Mouse (Mus musculus): ENCODE results near the gene Mrpl55. TPM values are rescaled to one million over a fixed set of nuclear protein-coding genes. Genes with fewer than 3 reads are reported as not detected.

The Mrpl55 gene
- 10 to 100 TPM; 86.9 to 88.0 TPM for total RNA-seq (2021)

DNA sequence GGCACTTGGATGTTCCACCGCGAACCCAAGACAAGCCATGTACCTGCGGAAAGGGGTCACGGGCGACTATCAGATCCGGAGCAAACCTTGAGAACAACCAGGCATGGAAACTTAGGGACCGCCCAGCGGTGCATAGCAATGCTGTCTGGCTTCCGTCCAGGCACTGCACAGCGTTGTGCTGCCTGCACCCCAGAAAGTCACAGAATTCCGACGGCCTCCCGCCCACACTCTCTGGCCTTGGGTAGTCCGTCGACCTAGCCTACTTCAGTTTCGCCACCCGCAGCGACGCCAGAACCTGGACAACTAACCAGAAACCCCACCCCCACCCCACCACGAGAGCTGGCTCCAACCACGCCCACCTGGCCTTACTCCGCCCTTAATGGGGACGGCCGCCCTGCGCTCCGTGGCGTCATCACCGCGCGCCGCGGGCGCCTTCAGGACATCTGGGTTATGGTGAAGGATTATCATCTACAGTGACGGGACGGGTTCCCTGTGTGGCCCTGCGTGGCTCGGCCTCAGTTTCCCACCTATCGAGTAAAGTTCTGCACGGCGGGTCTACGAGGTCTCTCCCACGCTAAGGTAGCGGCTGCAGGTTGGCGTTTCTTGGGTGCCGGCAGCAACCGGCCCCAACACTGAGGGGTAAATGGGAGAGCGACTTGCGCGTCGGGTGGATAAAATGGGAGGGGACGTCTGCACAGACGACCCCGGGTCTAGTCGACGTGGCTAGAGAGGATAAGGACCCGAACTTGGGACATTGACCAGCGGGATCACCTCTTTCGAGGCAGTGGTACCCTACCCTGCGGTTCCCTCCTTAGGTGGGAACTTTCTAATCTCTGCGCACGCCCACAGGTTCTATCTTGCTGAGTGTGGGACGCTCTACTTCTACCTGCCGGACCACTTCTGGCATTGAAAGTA lies at the start of gene Mrpl55:
Gene Mrpl55 (plus strand): TSS at position 406 of the 915 bp plus-strand sequence.
- peak; percentile 95 to 97 for DNase-seq
- intact Hi-C loops (cut with DNase I): loop anchor here (5.0 kb wide), 1 partner anchor 40 kb away; the partner anchor contains the start of gene Iba57

DNA sequence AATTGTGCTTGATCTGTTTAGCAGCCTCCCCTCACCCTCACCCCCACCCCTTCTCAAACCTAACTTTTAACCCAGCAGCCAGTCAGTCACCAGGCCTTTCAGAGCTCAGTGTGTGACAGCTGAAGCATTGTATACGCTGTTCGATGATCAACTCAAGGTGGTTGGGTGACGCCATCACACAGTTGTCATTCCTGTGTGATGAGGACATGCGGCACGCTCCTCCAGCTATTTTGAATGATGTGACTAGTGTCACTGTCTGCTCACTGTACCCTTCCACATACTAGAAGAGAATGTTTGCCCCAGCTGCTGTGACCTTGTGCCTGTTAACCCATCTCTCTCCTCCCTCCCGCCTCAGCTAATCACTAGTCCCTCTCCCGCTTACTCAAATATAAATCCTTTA lies 48.1 kb upstream of the Mrpl55 start:
- DNase-seq: peak in 1 of 2 experiments; percentile 40
- intact Hi-C loops (cut with DNase I): no loop called here

DNA sequence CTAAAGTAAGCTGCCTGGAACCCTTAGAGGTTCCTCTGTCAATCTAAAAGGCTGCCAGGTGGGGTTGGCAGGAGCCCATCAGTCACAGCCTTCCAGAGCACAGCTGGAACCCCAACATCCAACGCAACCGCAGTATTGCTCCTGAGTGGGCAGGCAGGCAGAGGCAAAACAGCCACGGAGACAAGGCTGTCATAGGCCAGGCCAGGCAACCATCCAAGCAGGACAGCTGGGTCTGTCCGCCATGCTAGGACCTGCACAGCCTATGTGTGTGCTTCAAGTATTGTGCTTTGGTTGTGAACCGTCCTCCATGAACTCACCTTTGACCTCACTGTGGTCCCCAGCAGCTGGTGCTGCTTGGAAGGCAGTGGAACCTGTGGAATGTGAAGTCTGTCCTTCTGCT lies 46.4 kb upstream of the Mrpl55 start:
- intact Hi-C loops (cut with DNase I): no loop called here

DNA sequence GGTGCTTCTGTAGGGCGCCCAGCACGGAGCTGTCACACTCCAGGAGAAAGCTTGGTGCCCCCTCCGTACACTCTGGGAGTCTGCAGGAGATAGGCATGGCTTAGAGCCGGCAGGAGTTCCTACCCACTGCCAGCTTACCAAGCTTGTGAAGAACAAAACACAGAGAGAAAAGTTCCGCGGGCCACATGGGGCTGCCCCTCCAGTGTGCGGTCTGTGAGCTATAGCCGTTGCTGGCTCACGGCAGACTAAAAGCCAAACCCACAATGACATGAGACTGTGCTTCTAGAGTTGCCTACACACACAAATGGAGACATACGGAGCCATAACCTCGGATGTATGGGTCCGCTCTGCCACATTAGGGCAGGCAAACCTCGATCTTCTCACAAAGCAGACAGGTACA lies 43.2 kb upstream of the Mrpl55 start:
- intact Hi-C loops (cut with DNase I): no loop called here
- DNase-seq: no peak

More for the DNA sequence above, 46.4 kb upstream of the Mrpl55 start:
- DNase-seq: no peak

DNA sequence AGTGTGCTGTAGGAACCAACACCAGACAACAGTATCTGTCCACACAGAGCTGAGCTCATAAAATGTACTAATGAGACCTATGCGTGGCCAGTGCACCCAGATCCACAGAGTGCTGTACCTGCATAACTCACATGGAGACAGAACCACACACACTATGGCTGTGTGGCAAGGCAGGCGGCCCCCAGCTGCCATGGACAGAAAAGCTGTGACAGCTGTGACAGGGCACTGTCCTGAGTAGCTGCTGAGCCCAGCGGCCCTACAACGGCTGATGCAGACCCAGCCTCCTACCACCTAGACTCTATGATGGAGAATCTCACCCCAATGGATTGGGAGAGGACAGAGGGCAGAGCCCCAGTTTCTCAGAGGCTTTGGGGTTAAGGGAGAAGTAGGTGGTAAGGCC lies 42.7 kb upstream of the Mrpl55 start:
- DNase-seq: no peak
- intact Hi-C loops (cut with DNase I): no loop called here

DNA sequence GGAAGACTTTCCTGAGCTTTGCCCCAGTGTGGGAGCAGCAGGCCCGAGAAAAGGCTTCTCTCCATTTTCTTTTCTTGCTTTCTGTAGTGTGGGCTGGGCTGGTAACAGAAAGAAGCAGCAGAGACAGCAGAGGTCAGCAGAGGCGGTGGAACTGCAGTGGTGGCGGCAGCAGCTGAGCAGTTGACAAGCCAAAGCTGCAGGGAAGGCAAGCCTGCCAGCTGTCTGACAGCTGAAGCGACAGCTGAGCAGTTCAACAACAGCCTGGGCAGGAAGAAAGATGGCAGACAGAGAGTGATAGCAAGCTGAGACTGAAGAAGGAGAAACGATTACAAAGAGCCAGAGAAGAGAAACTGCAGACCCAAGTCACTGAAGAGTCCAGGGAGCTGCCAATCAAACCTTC lies 40.9 kb upstream of the Mrpl55 start:
- peak; percentile 76 to 81 for DNase-seq
- intact Hi-C loops (cut with DNase I): loop anchor here (1.0 to 10.0 kb wide), 3 partner anchors 22 to 793 kb away; partner anchors contain the start of genes Gjc2 and Mrpl55

DNA sequence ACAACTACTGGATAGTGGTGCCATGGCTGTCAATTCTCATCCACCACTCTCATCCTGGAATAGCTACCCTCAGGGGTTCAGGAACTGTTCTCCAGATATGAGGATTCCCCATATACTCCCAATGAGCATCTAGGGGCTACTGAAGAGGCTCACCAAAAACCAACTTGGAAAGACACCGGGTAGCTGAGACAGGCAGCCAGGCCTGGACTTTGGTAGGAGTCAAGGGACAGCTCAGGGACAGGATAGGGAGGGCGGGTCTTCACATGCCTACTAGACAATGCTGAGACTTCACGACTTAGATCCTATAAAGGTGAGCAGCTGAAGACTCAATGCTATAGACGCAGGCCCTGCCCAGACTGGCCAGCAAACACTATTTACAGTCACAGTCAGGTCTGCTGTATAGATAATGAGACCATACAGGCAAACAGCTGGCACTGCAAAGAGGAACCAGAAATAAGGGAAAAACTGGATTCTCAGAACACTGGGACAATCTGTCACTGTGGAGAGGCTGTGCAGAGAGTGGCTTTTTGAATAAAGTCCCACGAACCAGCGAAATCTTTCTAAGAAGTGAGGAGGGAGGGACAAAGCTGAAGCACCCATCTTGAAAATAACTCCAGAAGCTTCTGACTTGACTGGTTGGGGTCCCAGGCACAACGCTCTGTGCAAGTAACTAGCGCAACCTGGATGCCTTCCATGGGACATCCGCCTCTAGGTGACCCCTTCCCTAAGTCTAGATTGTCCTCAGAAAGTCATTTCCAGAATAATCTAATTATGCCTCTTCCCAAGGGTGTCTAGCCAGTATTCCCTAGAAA lies 39.6 kb upstream of the Mrpl55 start:
- no peak for DNase-seq
- intact Hi-C loops (cut with DNase I): loop anchor here (5.0 to 10.0 kb wide), 2 partner anchors 40 to 792 kb away; partner anchors contain the start of gene Mrpl55

DNA sequence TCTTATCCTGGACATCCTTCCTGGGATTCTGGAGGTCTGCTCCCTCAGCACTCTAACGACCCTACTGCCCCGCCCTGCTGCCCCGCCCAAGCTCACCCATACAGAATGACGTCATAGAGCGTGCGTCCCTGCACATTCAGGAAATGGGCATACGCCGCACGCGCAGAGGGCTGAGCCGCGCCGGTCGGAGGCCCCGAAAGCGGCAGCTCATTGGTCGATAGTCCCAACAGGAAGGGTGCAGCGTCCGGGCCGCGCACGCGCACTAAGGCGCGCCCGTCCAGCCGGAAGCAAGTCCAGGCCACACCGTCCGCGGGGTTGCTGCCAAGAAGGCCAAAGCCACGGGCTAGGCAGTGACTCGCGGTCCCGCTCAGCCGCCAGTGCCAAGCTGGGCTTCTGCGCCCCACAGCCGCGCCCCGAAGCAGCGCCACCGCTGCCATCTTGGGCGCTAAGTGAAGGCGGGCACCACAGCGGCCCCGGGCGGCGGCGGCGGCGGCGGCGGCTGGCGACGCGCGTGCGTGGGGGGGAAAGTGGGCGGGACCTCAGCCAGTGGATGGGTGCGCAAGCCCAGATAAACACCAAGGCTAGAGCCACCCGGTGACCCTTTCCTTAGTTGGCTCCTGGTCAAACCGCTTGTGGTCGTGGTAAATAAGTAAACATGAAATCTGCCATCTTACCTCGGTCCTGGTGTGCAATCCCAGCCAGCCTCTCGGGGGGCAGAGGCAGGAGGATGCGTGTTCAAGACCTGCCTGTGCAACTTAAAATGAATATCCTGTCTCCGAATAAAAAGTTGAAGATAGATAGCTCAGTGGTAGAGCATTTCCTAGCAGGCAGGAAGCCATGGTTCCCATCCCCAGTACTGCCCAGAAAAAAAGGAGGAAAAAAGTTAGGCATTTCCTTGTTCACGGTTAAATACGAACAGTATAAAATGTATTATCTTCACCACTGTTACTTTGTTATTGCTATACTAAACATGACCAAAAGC lies 38.7 kb upstream of the Mrpl55 start, which contains the start of gene Iba57:
Gene Iba57 (minus strand): TSS at position 485 of the 982 bp plus-strand sequence.
- intact Hi-C loops (cut with DNase I): loop anchor here (5.0 to 10.0 kb wide), 2 partner anchors 39 to 791 kb away; partner anchors contain the start of gene Mrpl55
- DNase-seq: peak; percentile 96 to 99

DNA sequence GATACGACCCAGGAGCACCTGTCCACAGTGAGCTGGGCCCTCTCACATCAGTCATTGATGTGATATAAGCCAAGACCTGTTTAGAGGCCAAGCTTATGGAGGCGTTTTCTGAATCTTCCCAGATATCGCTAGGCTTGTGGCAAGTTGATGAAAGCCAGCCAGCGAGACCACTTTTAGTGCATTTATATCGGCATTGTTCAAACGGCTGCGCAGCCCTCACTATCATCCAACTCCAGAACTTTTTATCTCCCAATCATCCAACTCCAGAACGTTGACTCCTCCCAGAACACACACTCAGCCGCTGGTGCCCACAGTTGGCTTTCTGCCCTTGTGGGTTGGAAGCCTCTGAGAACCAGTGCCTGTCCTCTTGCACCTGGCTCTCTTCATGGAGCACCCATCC lies 37.9 kb upstream of the Mrpl55 start:
- DNase-seq: no peak
- intact Hi-C loops (cut with DNase I): loop anchor here (5.0 to 10.0 kb wide), 2 partner anchors 38 to 790 kb away; partner anchors contain the start of gene Mrpl55

DNA sequence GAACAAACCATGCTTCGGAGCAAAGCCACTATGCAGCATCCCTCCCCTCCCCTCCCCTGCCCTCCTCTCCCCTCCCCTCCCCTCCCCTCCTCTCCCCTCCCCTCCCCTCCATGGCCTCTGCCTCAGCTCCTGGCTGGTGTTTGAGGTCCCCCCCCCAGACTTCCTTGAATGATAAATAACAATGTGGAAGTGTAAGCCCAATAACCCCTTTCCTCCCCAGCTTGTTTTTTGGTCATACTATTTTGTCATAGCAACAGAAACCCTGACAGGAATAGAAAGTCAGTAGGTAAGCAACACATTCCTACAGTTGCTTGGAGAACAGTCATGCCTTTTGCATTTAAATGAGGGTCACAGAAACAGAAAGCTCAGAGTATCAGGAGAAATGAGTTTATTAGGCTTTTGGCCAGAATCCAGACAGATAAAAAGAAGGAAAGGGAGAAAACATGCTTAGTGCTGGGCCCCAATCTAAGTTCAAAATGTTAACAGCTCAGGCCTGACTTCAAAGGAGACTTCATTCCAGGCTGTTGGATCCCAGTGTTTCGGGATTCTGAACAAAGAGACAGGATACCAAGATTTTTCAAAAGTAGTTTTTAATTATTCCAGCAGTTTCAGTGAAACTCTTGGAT lies 36.6 kb upstream of the Mrpl55 start:
- intact Hi-C loops (cut with DNase I): loop anchor here (10.0 kb wide), 1 partner anchor 789 kb away; no protein-coding TSS in a partner anchor

DNA sequence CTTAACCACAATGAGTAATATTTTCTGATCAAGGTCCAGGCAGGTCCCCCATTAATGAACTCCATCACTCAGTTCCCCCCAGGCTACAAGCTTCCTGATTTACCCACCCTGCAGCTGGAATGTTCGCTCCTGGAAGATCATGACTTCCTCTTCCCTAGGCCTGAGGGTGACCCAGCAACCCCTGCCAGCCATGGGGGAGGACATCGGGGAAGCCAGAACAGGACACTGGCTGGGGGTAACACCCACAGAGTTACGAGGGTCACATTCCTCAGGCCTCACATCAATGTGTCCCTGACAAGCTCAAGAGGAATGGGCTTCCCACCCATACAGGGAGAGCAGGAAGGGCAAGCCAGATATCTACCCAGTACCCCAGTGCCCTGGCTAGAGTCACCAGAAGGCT lies 32.5 kb upstream of the Mrpl55 start:
- no peak for DNase-seq
- intact Hi-C loops (cut with DNase I): loop anchor here (10.0 kb wide), 1 partner anchor 785 kb away; no protein-coding TSS in a partner anchor

More for the DNA sequence above, 36.6 kb upstream of the Mrpl55 start:
- no peak for DNase-seq

DNA sequence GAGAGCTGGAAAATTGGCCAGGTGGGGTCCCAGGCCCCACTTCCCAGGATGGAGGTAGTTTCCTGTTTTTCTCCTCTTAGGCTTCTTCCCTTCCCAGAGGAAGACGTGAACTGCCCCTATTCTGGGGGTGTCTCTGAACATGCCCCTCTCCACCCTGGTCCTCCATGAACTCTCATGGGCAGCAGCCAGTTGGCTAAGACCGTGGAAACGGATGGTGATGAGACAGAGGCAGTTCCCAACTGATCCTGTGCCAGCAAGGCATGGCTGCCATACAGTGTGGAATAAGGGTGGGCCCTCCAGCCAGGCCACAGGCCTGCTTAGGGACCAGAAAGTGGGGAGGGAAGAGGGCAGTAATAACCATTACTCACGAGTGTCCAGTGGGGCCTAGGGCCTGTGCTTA lies 31.7 kb upstream of the Mrpl55 start:
- intact Hi-C loops (cut with DNase I): no loop called here
- DNase-seq: no peak

DNA sequence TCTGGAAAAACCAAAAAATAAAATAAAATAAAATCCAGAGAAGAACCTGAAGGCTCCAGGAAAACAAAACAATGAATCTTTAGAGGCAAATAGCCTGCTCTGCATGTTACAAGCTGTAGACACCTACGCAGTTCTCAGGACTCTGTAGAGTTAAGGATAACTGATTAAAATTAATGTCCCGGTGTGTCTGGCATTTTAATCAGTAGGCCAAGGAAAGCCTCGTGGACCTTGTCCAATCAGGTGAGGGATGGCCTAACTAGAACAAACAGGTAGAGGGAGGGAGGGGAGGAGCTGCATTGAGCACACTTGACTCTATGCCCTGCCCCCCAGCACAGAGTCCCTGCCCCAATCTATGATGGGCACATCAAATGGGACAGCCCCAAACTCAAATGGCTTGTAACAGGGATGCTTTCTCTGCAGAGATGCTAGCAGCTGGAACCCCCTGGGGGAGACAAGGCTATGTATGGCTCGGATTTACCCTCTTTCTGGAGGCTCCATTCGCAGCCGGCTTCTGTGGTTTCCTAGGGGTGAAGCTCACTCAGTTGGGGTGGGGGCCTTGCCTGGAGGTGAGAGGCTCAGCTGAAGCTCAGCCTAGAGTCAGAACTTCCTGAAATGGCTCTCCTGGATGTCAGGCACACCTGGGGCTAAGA lies 28.0 kb upstream of the Mrpl55 start:
- intact Hi-C loops (cut with DNase I): no loop called here
- DNase-seq: no peak

DNA sequence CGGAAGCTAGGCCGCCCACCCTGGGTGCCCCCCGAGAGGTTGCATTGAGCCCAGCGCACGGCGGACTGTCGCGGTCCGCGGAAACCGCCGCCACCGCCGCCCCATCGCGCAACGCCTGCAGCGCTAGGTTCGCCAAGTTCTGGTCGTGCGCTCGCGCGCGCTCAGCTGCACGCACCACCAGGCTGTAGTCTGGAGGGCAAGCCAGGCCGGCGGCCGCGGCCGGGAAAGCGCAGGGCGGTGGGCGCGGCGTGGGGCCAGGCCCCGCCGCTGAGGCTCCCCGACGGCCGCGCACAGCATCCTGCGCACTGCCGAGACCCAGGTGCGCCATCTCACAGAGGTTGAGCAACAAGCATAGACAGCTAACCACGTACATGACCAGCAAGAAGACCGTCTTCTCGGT lies 25.8 kb upstream of the Mrpl55 start:
- intact Hi-C loops (cut with DNase I): no loop called here
- DNase-seq: no peak

DNA sequence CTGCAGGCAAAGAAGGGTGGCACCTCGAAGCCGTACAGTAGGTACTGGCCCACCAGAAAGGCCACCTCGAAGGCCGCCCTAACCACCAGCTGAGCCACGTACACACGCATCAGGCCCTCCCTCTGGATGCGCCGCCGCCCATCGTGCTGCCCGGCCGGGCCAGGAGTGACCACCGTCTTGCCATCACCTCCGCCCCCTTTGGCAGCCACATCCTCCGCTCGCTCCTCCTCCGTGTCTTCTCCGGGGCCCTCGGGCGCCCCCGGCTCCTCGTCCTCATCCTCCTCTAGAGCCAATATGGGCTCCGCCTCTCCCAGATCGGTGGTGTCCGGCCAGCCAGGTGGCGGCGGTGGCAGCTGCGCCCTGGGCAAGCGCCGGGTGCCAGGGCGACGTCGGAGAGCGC lies 25.4 kb upstream of the Mrpl55 start:
- DNase-seq: no peak
- intact Hi-C loops (cut with DNase I): no loop called here

DNA sequence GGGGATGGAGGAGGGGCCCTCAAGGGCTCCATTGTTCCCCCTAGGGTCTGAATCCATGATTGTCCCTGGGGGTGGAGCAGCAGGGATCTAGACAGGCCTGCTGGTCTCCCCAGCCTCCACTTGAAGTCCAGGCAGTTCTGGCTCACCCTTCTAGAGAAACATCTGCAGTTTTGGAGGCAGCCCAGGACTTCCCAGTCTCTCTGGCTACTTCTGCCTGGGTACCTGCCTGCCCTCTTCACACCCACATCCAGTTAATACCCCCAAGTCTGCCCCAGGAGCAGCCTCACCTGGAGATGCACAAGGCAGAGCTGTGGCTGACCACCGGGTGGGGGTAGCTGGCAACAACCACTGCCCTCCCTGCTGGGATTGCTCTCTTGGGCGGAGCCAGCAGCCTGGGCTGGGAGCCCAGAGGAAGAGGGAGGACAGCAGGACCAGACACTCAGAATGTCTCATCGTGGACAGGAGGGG lies 19.4 kb upstream of the Mrpl55 start, which contains the start of gene Gjc2:
Gene Gjc2 (minus strand): TSS at position 350 of the 468 bp plus-strand sequence.
- intact Hi-C loops (cut with DNase I): loop anchor here (1.0 to 10.0 kb wide), 3 partner anchors 22 to 218 kb away; no protein-coding TSS in a partner anchor
- peak; percentile 79 to 82 for DNase-seq

DNA sequence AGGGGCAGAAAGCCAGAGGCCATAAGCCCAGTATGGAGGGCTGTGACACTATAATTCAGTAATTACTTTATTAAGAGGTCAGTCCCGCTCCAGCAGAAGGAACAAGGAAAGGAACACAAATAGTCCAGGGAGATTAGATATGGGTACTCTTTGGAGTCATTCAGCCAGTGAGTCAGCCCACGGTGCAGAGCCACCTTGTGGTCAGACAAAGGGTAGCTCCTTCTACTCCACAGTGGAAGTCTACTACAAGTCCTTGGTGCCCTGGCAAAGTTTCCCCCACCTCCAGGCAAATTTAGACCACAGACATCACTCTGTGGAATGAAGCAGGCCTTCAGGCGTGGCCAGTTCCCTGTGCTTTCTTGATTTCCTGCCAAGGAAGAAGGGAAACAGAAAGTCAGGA lies 18.5 kb upstream of the Mrpl55 start:
- intact Hi-C loops (cut with DNase I): loop anchor here (1.0 to 10.0 kb wide), 3 partner anchors 23 to 219 kb away; no protein-coding TSS in a partner anchor

DNA sequence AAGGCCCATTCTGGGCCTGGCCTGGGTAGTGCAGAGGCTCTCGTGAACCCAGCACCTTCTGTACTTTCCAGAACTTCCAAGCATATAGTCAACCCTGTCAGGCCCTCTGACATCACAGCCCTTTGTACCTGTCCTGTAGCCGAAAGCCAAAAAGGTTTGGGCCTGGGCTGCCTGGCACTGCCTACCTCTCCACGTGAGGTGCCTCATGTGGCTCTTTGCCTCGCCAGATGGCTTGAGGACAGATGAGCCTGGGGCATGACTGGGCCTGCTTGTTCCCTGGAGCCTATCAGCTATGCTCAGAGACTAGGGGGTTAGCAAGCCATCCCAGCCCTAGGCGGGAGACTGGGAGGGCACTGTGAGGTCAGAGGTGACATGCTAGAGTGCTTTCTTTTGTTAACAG lies 16.8 kb upstream of the Mrpl55 start:
- intact Hi-C loops (cut with DNase I): loop anchor here (10.0 kb wide), 1 partner anchor 221 kb away; no protein-coding TSS in a partner anchor
- no peak for DNase-seq

More for the DNA sequence above, 18.5 kb upstream of the Mrpl55 start:
- peak; percentile 83 to 85 for DNase-seq

Measured in heart, postnatal 10 days (tissue).